In genomic region chr2:116812869-116813558, GRCm38 (mm10) we compare ENCODE assay signal across 10 mouse cellular contexts.
DNase-seq lines count a peak whose midpoint lies in the region; ATAC-seq lines count a peak whose summit lies in the region.
"Had no signal": no experiment of that assay in that cellular context is flagged by ENCODE, and none has a peak within 500 bp of the region (broad histone marks: within the 10 kb centered on the region; RNA-seq: fewer than 3 reads in every experiment).

No protein-coding gene starts in this region.

- peak overlapping the region; percentile 31 for H3K4me2 ChIP-seq in limb, embryonic 13.5 days (replicated peaks)

- DNase-seq in gastrocnemius, postnatal 14 days = peak; percentile 7
- DNase-seq in gastrocnemius, adult 8-10 months (ENCODE audit: low spot score in 2 of 2) = no peak
- DNase-seq in urinary bladder, postnatal 25 days (ENCODE audit: low spot score) = peak; percentile 12
- no peak for DNase-seq in urinary bladder, postnatal 4 days (ENCODE audit: low spot score in 2 of 2)
- DNase-seq in spleen, adult 18-20 months = no peak
- DNase-seq in frontal cortex, adult 2 months (ENCODE audit: extremely low spot score in 1 of 2, low spot score in 1 of 2) = no peak
- DNase-seq: heart, postnatal 4 days had no signal

- H3K27ac ChIP-seq in limb, embryonic 13.5 days = no peak overlapping the region

- no peak overlapping the region for H3K9ac ChIP-seq in limb, embryonic 13.5 days

- no peaks in the 10 kb centered on the region for H3K36me3 ChIP-seq in limb, embryonic 13.5 days

- intact Hi-C loops in gastrocnemius, postnatal 14 days (cut with DNase I; ENCODE audit: low total_unique reads) = no loop called here

- no peaks in the 10 kb centered on the region for H3K27me3 ChIP-seq in limb, embryonic 13.5 days
- H3K27me3 ChIP-seq: megakaryocyte, embryonic 14.5 days had no signal

- peaks cover 10% of the 10 kb centered on the region for H3K4me1 ChIP-seq in limb, embryonic 13.5 days
- H3K4me1 ChIP-seq: megakaryocyte, embryonic 14.5 days had no signal

- H3K4me3 ChIP-seq in limb, embryonic 13.5 days = no peak overlapping the region
- H3K4me3 ChIP-seq: megakaryocyte, embryonic 14.5 days had no signal

- no peaks in the 10 kb centered on the region for H3K9me3 ChIP-seq in limb, embryonic 13.5 days
- H3K9me3 ChIP-seq: megakaryocyte, embryonic 14.5 days had no signal

- ATAC-seq in limb, embryonic 13.5 days (ENCODE audit: low FRiP score, low read depth) = peak; percentile 72
- no peak for ATAC-seq in frontal cortex, adult (ENCODE audit: low TSS enrichment)

- 26% methylated on average over 13 of the region's 13 CpGs for WGBS in limb, embryonic 13.5 days

Comparison
In these comparisons a context has a peak if more than half of its experiments do, and no peak if none do; other contexts are left out.
1. DNase-seq: peak in gastrocnemius, postnatal 14 days (single experiment) and urinary bladder, postnatal 25 days (single experiment); none in gastrocnemius, adult 8-10 months (0 of 2), urinary bladder, postnatal 4 days (0 of 2), spleen, adult 18-20 months (0 of 2) and frontal cortex, adult 2 months (0 of 2).